Mouse (Mus musculus): Measurements from ENCODE around the gene Olfr639. TPM values are rescaled to one million over a fixed set of nuclear protein-coding genes. Genes with fewer than 3 reads are reported as not detected.
"Not testable (repeated sequence)": the region's sequence is repeated elsewhere in the genome, so short reads cannot be mapped to it uniquely, and the experiment has no call there.

Olfr639 gene
- polyA plus RNA-seq, 1 experiment from 2014 or later: not detected

- H3K4me2 ChIP-seq: no peak overlapping the region
- no peak overlapping the region for H3K27ac ChIP-seq
- 48% methylated on average over 1 of the region's 1 CpGs for WGBS
- H3K4me3 ChIP-seq: no peak overlapping the region
- H3K9ac ChIP-seq: no peak overlapping the region
- H3K4me1 ChIP-seq (replicated peaks): no peaks in the 10 kb centered on the region
- no peaks in the 10 kb centered on the region for H3K9me3 ChIP-seq (replicated peaks)
- no peaks in the 10 kb centered on the region for H3K27me3 ChIP-seq
- no peak for ATAC-seq (replicated peaks; ENCODE audit: insufficient number of reproducible peaks, insufficient read depth, low FRiP score, low read depth)
- no peaks in the 10 kb centered on the region for H3K36me3 ChIP-seq
Measured at GRCm38 (mm10) chr7:103971782-103972181, 45.3 kb downstream of the Olfr639 start.

- 76% methylated on average over 1 of the region's 1 CpGs for WGBS
- H3K4me1 ChIP-seq (replicated peaks): no peaks in the 10 kb centered on the region
- H3K4me3 ChIP-seq: no peak within 1 kb of the TSS
- H3K9ac ChIP-seq: no peak within 1 kb of the TSS
- H3K4me2 ChIP-seq: no peak within 1 kb of the TSS
- H3K27ac ChIP-seq: no peak within 1 kb of the TSS
- ATAC-seq (replicated peaks; ENCODE audit: insufficient number of reproducible peaks, insufficient read depth, low FRiP score, low read depth): no peak
- H3K27me3 ChIP-seq: no peaks in the 10 kb centered on the region
- H3K9me3 ChIP-seq (replicated peaks): no peaks in the 10 kb centered on the region
- H3K36me3 ChIP-seq: no peaks in the 10 kb centered on the region
Measured at GRCm38 (mm10) chr7:103970852-103971251, 46.3 kb downstream of the Olfr639 start, which contains the start of gene Olfr635. Gene Olfr635, plus strand, starts transcription at chr7:103971152.

GRCm38 (mm10) chr7:103966873-103967272 lies 50.2 kb downstream of the Olfr639 start:
- 90% methylated on average over 22 of the region's 22 CpGs for WGBS
- not testable (repeated sequence) for H3K4me2 ChIP-seq, H3K4me3 ChIP-seq

More at GRCm38 (mm10) chr7:103966873-103967272, 50.2 kb downstream of the Olfr639 start:
- not testable (repeated sequence) for H3K27ac ChIP-seq; H3K4me1 ChIP-seq (replicated peaks); H3K27me3 ChIP-seq; H3K36me3 ChIP-seq; ATAC-seq (replicated peaks; ENCODE audit: insufficient number of reproducible peaks, insufficient read depth, low FRiP score, low read depth); H3K9ac ChIP-seq; H3K9me3 ChIP-seq (replicated peaks)

Other genes with a start within 250 kb of the Olfr639 start
- not detected in 2 replicates for gene Olfr69, start 245.7 kb downstream of the Olfr639 start, polyA plus RNA-seq (2015; fragmentation: Nextera tagmentation; extraction: Ambion mirVana)
- gene Olfr68, start 237.6 kb downstream of the Olfr639 start, polyA plus RNA-seq (2015; fragmentation: Nextera tagmentation; extraction: Ambion mirVana): not detected in 2 replicates
- not detected in 2 replicates for gene Olfr67, start 225.5 kb downstream of the Olfr639 start, polyA plus RNA-seq (2015; fragmentation: Nextera tagmentation; extraction: Ambion mirVana)
- gene Hbb-bt, start 203.3 kb downstream of the Olfr639 start, polyA plus RNA-seq (2015; fragmentation: Nextera tagmentation; extraction: Ambion mirVana): 13,914 and 14,622 TPM in 2 replicates
- 40,231 and 44,289 TPM in 2 replicates for gene Hbb-bs, start 189.2 kb downstream of the Olfr639 start, polyA plus RNA-seq (2015; fragmentation: Nextera tagmentation; extraction: Ambion mirVana)
- not detected in 2 replicates for gene Hbb-bh2, start 176.8 kb downstream of the Olfr639 start, polyA plus RNA-seq (2015; fragmentation: Nextera tagmentation; extraction: Ambion mirVana)
- 7.6 and 12.8 TPM in 2 replicates for gene Hbb-bh1, start 174.1 kb downstream of the Olfr639 start, polyA plus RNA-seq (2015; fragmentation: Nextera tagmentation; extraction: Ambion mirVana)
- gene Hbb-y, start 164.1 kb downstream of the Olfr639 start, polyA plus RNA-seq (2015; fragmentation: Nextera tagmentation; extraction: Ambion mirVana): 765 and 1,617 TPM in 2 replicates
- not detected in 2 replicates for gene Olfr66, start 131.1 kb downstream of the Olfr639 start, polyA plus RNA-seq (2015; fragmentation: Nextera tagmentation; extraction: Ambion mirVana)
- gene Olfr64, start 122.8 kb downstream of the Olfr639 start, polyA plus RNA-seq (2015; fragmentation: Nextera tagmentation; extraction: Ambion mirVana): not detected in 2 replicates
- gene Olfr65, start 113.8 kb downstream of the Olfr639 start, polyA plus RNA-seq (2015; fragmentation: Nextera tagmentation; extraction: Ambion mirVana): not detected in 2 replicates
- not detected in 2 replicates for gene Olfr631, start 88.5 kb downstream of the Olfr639 start, polyA plus RNA-seq (2015; fragmentation: Nextera tagmentation; extraction: Ambion mirVana)
- not detected in 2 replicates for gene Olfr632, start 83.0 kb downstream of the Olfr639 start, polyA plus RNA-seq (2015; fragmentation: Nextera tagmentation; extraction: Ambion mirVana)
- gene Olfr633, start 72.9 kb downstream of the Olfr639 start, polyA plus RNA-seq (2015; fragmentation: Nextera tagmentation; extraction: Ambion mirVana): not detected in 2 replicates
- gene Olfr635, start 46.2 kb downstream of the Olfr639 start, polyA plus RNA-seq (2015; fragmentation: Nextera tagmentation; extraction: Ambion mirVana): not detected in 2 replicates
- not detected in 2 replicates for gene Olfr638, start 18.6 kb downstream of the Olfr639 start, polyA plus RNA-seq (2015; fragmentation: Nextera tagmentation; extraction: Ambion mirVana)
- not detected in 2 replicates for gene Olfr640, start 8.3 kb upstream of the Olfr639 start, polyA plus RNA-seq (2015; fragmentation: Nextera tagmentation; extraction: Ambion mirVana)
- gene Olfr641, start 18.1 kb upstream of the Olfr639 start, polyA plus RNA-seq (2015; fragmentation: Nextera tagmentation; extraction: Ambion mirVana): not detected in 2 replicates
- gene Olfr642, start 35.4 kb upstream of the Olfr639 start, polyA plus RNA-seq (2015; fragmentation: Nextera tagmentation; extraction: Ambion mirVana): not detected in 2 replicates
- gene 4930516K23Rik, start 44.1 kb upstream of the Olfr639 start, polyA plus RNA-seq (2015; fragmentation: Nextera tagmentation; extraction: Ambion mirVana): not detected in 2 replicates
- not detected in 2 replicates for gene Olfr644, start 54.6 kb upstream of the Olfr639 start, polyA plus RNA-seq (2015; fragmentation: Nextera tagmentation; extraction: Ambion mirVana)
- gene Olfr645, start 68.2 kb upstream of the Olfr639 start, polyA plus RNA-seq (2015; fragmentation: Nextera tagmentation; extraction: Ambion mirVana): not detected in 2 replicates
- not detected in 2 replicates for gene Olfr646, start 87.6 kb upstream of the Olfr639 start, polyA plus RNA-seq (2015; fragmentation: Nextera tagmentation; extraction: Ambion mirVana)
- gene Ubqln5, start 112.5 kb upstream of the Olfr639 start, polyA plus RNA-seq (2015; fragmentation: Nextera tagmentation; extraction: Ambion mirVana): not detected in 2 replicates
- not detected in 2 replicates for gene Olfr643, start 120.1 kb upstream of the Olfr639 start, polyA plus RNA-seq (2015; fragmentation: Nextera tagmentation; extraction: Ambion mirVana)
- not detected in 2 replicates for gene Ubqln3, start 126.0 kb upstream of the Olfr639 start, polyA plus RNA-seq (2015; fragmentation: Nextera tagmentation; extraction: Ambion mirVana)
- not detected in 2 replicates for gene Ubqlnl, start 133.3 kb upstream of the Olfr639 start, polyA plus RNA-seq (2015; fragmentation: Nextera tagmentation; extraction: Ambion mirVana)
- gene Olfm5, start 147.5 kb upstream of the Olfr639 start, polyA plus RNA-seq (2015; fragmentation: Nextera tagmentation; extraction: Ambion mirVana): 0.18 TPM in 1 of 2 replicates, not detected in the other
- 0.16 and 0.25 TPM in 2 replicates for gene Olfr648, start 166.1 kb upstream of the Olfr639 start, polyA plus RNA-seq (2015; fragmentation: Nextera tagmentation; extraction: Ambion mirVana)
- gene Olfr649, start 178.7 kb upstream of the Olfr639 start, polyA plus RNA-seq (2015; fragmentation: Nextera tagmentation; extraction: Ambion mirVana): not detected in 2 replicates
- gene Trim6, start 201.5 kb upstream of the Olfr639 start, polyA plus RNA-seq (2015; fragmentation: Nextera tagmentation; extraction: Ambion mirVana): 1.7 and 1.9 TPM in 2 replicates
- gene Trim34a, start 227.2 kb upstream of the Olfr639 start, polyA plus RNA-seq (2015; fragmentation: Nextera tagmentation; extraction: Ambion mirVana): 2.7 and 3.0 TPM in 2 replicates

Measured in heart, embryonic 15.5 days (tissue).